In genomic region chr17:88031755-88032154, GRCm38 (mm10) we compare ENCODE assay signal across 31 mouse cellular contexts. TPM values are rescaled to one million over a fixed set of nuclear protein-coding genes. Genes with fewer than 3 reads are reported as not detected.
A peak's percentile ranks its signal among the peaks of the same experiment; 100 is the strongest.
DNase-seq lines count a peak whose midpoint lies in the region; ATAC-seq lines count a peak whose summit lies in the region.
"Had no signal": no experiment of that assay in that cellular context is flagged by ENCODE, and none has a peak within 500 bp of the region (broad histone marks: within the 10 kb centered on the region; RNA-seq: fewer than 3 reads in every experiment).

No protein-coding gene starts in this region.

- no peak for ATAC-seq in megakaryocyte, adult 5-6 weeks (ENCODE audit: poor library complexity, severe bottlenecking)
- ATAC-seq in liver, embryonic 13.5 days (ENCODE audit: low read depth) = peak; percentile 82
- ATAC-seq in megakaryocyte progenitor cell, adult 5-6 weeks (replicated peaks; ENCODE audit: poor library complexity) = 0 out of 2 replicates have a peak, but pooled peaks have one; percentile 20
- no peak for ATAC-seq in midbrain, embryonic 13.5 days
- ATAC-seq: forebrain, embryonic 15.5 days; inflammation-experienced regulatory T-cells, adult 6 months; midbrain, embryonic 16.5 days had no signal

- WGBS in liver, embryonic 13.5 days (ENCODE audit: insufficient replicate concordance) = 30% methylated on average over 5 of the region's 5 CpGs
- WGBS in midbrain, embryonic 13.5 days = 85% methylated on average over 5 of the region's 5 CpGs

- peak; percentile 36 for DNase-seq in c-Kit-positive CD71-positive TER-119-positive erythroid progenitor cells, embryonic 14.5 days (ENCODE audit: low spot score)
- peak; percentile 28 for DNase-seq in liver, embryonic 13.5 days
- DNase-seq in ovary, adult 18-20 months (ENCODE audit: low spot score) = no peak
- no peak for DNase-seq in right cerebral cortex, postnatal 14 days
- DNase-seq: adrenal gland, postnatal 14 days; cerebellum, adult 8-10 months; cerebellum, postnatal 25 days; gastrocnemius, adult 2 months; gastrocnemius, postnatal 36 days; heart, adult 2 months; heart, postnatal 14 days; kidney, adult 11 months; kidney, postnatal 14 days; layer of hippocampus, adult 9-11 months; lung, postnatal 36 days; thymus, postnatal 36 days had no signal

- H3K9me3 ChIP-seq in megakaryocyte, embryonic 14.5 days = no peaks in the 10 kb centered on the region
- no peaks in the 10 kb centered on the region for H3K9me3 ChIP-seq in liver, embryonic 13.5 days (replicated peaks)
- H3K9me3 ChIP-seq in midbrain, embryonic 13.5 days = no peaks in the 10 kb centered on the region
- H3K9me3 ChIP-seq: embryonic facial prominence, embryonic 10.5 days; embryonic facial prominence, embryonic 15.5 days; forebrain, embryonic 10.5 days; forebrain, embryonic 15.5 days; hindbrain, embryonic 10.5 days; hindbrain, embryonic 15.5 days; midbrain, embryonic 10.5 days; neural tube, embryonic 12.5 days had no signal

- H3K27me3 ChIP-seq in megakaryocyte, embryonic 14.5 days (replicated peaks) = no peaks in the 10 kb centered on the region
- H3K27me3 ChIP-seq in liver, embryonic 13.5 days = no peaks in the 10 kb centered on the region
- no peaks in the 10 kb centered on the region for H3K27me3 ChIP-seq in midbrain, embryonic 13.5 days
- H3K27me3 ChIP-seq: embryonic facial prominence, embryonic 15.5 days; forebrain, embryonic 15.5 days; hindbrain, embryonic 15.5 days; neural tube, embryonic 12.5 days had no signal

- peak overlapping the region; percentile 71 for H3K4me3 ChIP-seq in megakaryocyte, embryonic 14.5 days (replicated peaks)
- no peak overlapping the region for H3K4me3 ChIP-seq in liver, embryonic 13.5 days (replicated peaks)
- no peak overlapping the region for H3K4me3 ChIP-seq in midbrain, embryonic 13.5 days (replicated peaks)
- H3K4me3 ChIP-seq: embryonic facial prominence, embryonic 10.5 days; embryonic facial prominence, embryonic 15.5 days; forebrain, embryonic 10.5 days; forebrain, embryonic 15.5 days; gastrocnemius, adult 2 months; heart, adult 2 months; hindbrain, embryonic 10.5 days; hindbrain, embryonic 15.5 days; midbrain, embryonic 10.5 days; myocyte; neural tube, embryonic 12.5 days had no signal

- peak overlapping the region; percentile 69 for H3K27ac ChIP-seq in liver, embryonic 13.5 days
- H3K27ac ChIP-seq in midbrain, embryonic 13.5 days = no peak overlapping the region
- H3K27ac ChIP-seq: embryonic facial prominence, embryonic 10.5 days; embryonic facial prominence, embryonic 15.5 days; forebrain, embryonic 10.5 days; forebrain, embryonic 15.5 days; gastrocnemius, adult 2 months; heart, adult 2 months; hindbrain, embryonic 10.5 days; hindbrain, embryonic 15.5 days; midbrain, embryonic 10.5 days; neural tube, embryonic 12.5 days had no signal

- H3K4me1 ChIP-seq in megakaryocyte, embryonic 14.5 days = peaks cover 58% of the 10 kb centered on the region
- H3K4me1 ChIP-seq in liver, embryonic 13.5 days (replicated peaks) = peaks cover 60% of the 10 kb centered on the region
- H3K4me1 ChIP-seq in midbrain, embryonic 13.5 days (replicated peaks) = peaks cover 14% of the 10 kb centered on the region
- H3K4me1 ChIP-seq: forebrain, embryonic 15.5 days had no signal

- peak overlapping the region; percentile 40; the same call in 1 of the 2 replicates for H3K9ac ChIP-seq in liver, embryonic 13.5 days
- no peak overlapping the region for H3K9ac ChIP-seq in midbrain, embryonic 13.5 days (replicated peaks)
- H3K9ac ChIP-seq: embryonic facial prominence, embryonic 15.5 days; forebrain, embryonic 15.5 days; hindbrain, embryonic 15.5 days; neural tube, embryonic 12.5 days had no signal

- H3K4me2 ChIP-seq in liver, embryonic 13.5 days = peak overlapping the region; percentile 46
- no peak overlapping the region for H3K4me2 ChIP-seq in midbrain, embryonic 13.5 days (replicated peaks)
- H3K4me2 ChIP-seq: embryonic facial prominence, embryonic 15.5 days; forebrain, embryonic 15.5 days; hindbrain, embryonic 15.5 days; neural tube, embryonic 12.5 days had no signal

- peaks cover 3% of the 10 kb centered on the region for H3K36me3 ChIP-seq in megakaryocyte, embryonic 14.5 days (replicated peaks; ENCODE audit: low read length)
- H3K36me3 ChIP-seq in liver, embryonic 13.5 days = no peaks in the 10 kb centered on the region
- H3K36me3 ChIP-seq in midbrain, embryonic 13.5 days = no peaks in the 10 kb centered on the region; the same call in 1 of the 2 replicates
- H3K36me3 ChIP-seq: embryonic facial prominence, embryonic 15.5 days; forebrain, embryonic 15.5 days; hindbrain, embryonic 10.5 days; hindbrain, embryonic 15.5 days; neural tube, embryonic 12.5 days had no signal

RNA-seq across cellular contexts. Expression of gene Fbxo11, which starts 33.3 kb away (rescaled TPM):
- polyA plus RNA-seq in megakaryocyte, embryonic 14.5 days (2012; ENCODE audit: insufficient read depth, low replicate concordance) = 1.1 TPM in 2 replicates
- total RNA-seq in megakaryocyte, adult 5-6 weeks (2015) = 43.6 and 45.8 TPM in 2 replicates
- 30.7 and 41.6 TPM in 2 replicates for total RNA-seq in megakaryocyte, adult 5-6 weeks (2017)
- 3.0 and 4.0 TPM in 2 replicates for polyA plus RNA-seq in liver, embryonic 13.5 days (2015; fragmentation: Nextera tagmentation; extraction: Ambion mirVana)
- 32.0 and 35.0 TPM in 2 replicates for total RNA-seq in megakaryocyte progenitor cell, adult 5-6 weeks (2015)
- total RNA-seq in megakaryocyte progenitor cell, adult 5-6 weeks (2017) = 17.8 and 22.7 TPM in 2 replicates
- polyA plus RNA-seq in midbrain, embryonic 13.5 days (2015; fragmentation: Nextera tagmentation; extraction: Ambion mirVana) = 30.7 and 31.2 TPM in 2 replicates

RNA-seq across cellular contexts. Expression of gene Msh6, which starts 56.9 kb away (rescaled TPM):
- polyA plus RNA-seq in megakaryocyte, embryonic 14.5 days (2012; ENCODE audit: insufficient read depth, low replicate concordance) = 0.38 and 2.5 TPM in 2 replicates
- total RNA-seq in megakaryocyte, adult 5-6 weeks (2015) = 22.4 and 22.8 TPM in 2 replicates
- total RNA-seq in megakaryocyte, adult 5-6 weeks (2017) = 41.4 and 45.5 TPM in 2 replicates
- polyA plus RNA-seq in liver, embryonic 13.5 days (2015; fragmentation: Nextera tagmentation; extraction: Ambion mirVana) = 32.6 and 38.7 TPM in 2 replicates
- total RNA-seq in megakaryocyte progenitor cell, adult 5-6 weeks (2015) = 55.5 and 57.0 TPM in 2 replicates
- total RNA-seq in megakaryocyte progenitor cell, adult 5-6 weeks (2017) = 84.1 and 114 TPM in 2 replicates
- polyA plus RNA-seq in midbrain, embryonic 13.5 days (2015; fragmentation: Nextera tagmentation; extraction: Ambion mirVana) = 37.3 and 38.2 TPM in 2 replicates

Comparison
In these comparisons a context has a peak if more than half of its experiments do, and no peak if none do; other contexts are left out.
1. ATAC-seq: peak in liver, embryonic 13.5 days (single experiment) and megakaryocyte progenitor cell, adult 5-6 weeks (single experiment); none in megakaryocyte, adult 5-6 weeks (single experiment) and midbrain, embryonic 13.5 days (single experiment).
2. DNase-seq: peak in c-Kit-positive CD71-positive TER-119-positive erythroid progenitor cells, embryonic 14.5 days (single experiment) and liver, embryonic 13.5 days (single experiment); none in ovary, adult 18-20 months (single experiment) and right cerebral cortex, postnatal 14 days (single experiment).